Mouse (Mus musculus): ENCODE data around the gene B3gat1. TPM values are rescaled to one million over a fixed set of nuclear protein-coding genes. Genes with fewer than 3 reads are reported as not detected.

Gene B3gat1
- polyA plus RNA-seq, 1 experiment = not detected

GRCm38 (mm10) chr9:26694656-26695055 is 38.9 kb upstream of the B3gat1 start:
- no peaks in the 10 kb centered on the region for H3K79me2 ChIP-seq (ENCODE audit: control insufficient read depth, insufficient read depth)
- no peaks in the 10 kb centered on the region for H3K36me3 ChIP-seq (ENCODE audit: control insufficient read depth, insufficient read depth)
- H3K27me3 ChIP-seq (ENCODE audit: control insufficient read depth, insufficient read depth, insufficient read length) = no peaks in the 10 kb centered on the region
- H3ac ChIP-seq (ENCODE audit: control insufficient read depth, insufficient read length) = no peak overlapping the region
- H3K4me3 ChIP-seq = no peak overlapping the region
- no peak overlapping the region for H3K4me2 ChIP-seq (ENCODE audit: low read depth)
- TF ChIP-seq MYOG (IDR thresholded peaks at IDR 0.05; ENCODE audit: control insufficient read depth in 1 of 3, insufficient read depth in 1 of 3, insufficient read length in 2 of 3, low read depth in 2 of 3) = no peak
- TF ChIP-seq MAX (IDR thresholded peaks at IDR 0.05; ENCODE audit: low read depth) = no peak
- TF ChIP-seq CEBPB (IDR thresholded peaks at IDR 0.05; ENCODE audit: insufficient read depth, poor library complexity, severe bottlenecking) = no peak
- TF ChIP-seq E2F4 (IDR thresholded peaks at IDR 0.05; ENCODE audit: insufficient read depth) = no peak

- Histone ChIP-seq H3K4me3 (no peak overlapping the region), H3K27me3 (ENCODE audit: control insufficient read depth, insufficient read depth, insufficient read length) (no peaks in the 10 kb centered on the region), H3K4me2 (ENCODE audit: low read depth) (no peak overlapping the region), H3K79me2 (ENCODE audit: control insufficient read depth, insufficient read depth) (no peaks in the 10 kb centered on the region), H3ac (ENCODE audit: control insufficient read depth, insufficient read length) (no peak overlapping the region), H3K36me3 (ENCODE audit: control insufficient read depth, insufficient read depth) (no peaks in the 10 kb centered on the region)
- TF ChIP-seq MAX (IDR thresholded peaks at IDR 0.05; ENCODE audit: low read depth) (no peak), USF1 (IDR thresholded peaks at IDR 0.05; ENCODE audit: low read depth) (no peak), MYOD1 (IDR thresholded peaks at IDR 0.05; ENCODE audit: control insufficient read depth in 1 of 3, insufficient read length in 2 of 3, low read depth in 2 of 3) (no peak), TCF12 (IDR thresholded peaks at IDR 0.05; ENCODE audit: insufficient read depth, poor library complexity, severe bottlenecking) (no peak), POLR2AphosphoS2 (IDR thresholded peaks at IDR 0.05; ENCODE audit: insufficient read length, low read depth) (no peak), REST (IDR thresholded peaks at IDR 0.05; ENCODE audit: insufficient read depth, insufficient read length) (no peak), MYOG (IDR thresholded peaks at IDR 0.05; ENCODE audit: control insufficient read depth in 1 of 3, insufficient read depth in 1 of 3, insufficient read length in 2 of 3, low read depth in 2 of 3) (no peak), E2F4 (IDR thresholded peaks at IDR 0.05; ENCODE audit: insufficient read depth) (no peak), CEBPB (IDR thresholded peaks at IDR 0.05; ENCODE audit: insufficient read depth, poor library complexity, severe bottlenecking) (no peak), POLR2A (IDR thresholded peaks at IDR 0.05; ENCODE audit: insufficient read length, low read depth) (no peak), TCF3 (IDR thresholded peaks at IDR 0.05; ENCODE audit: insufficient read length, low read depth) (no peak), SRF (IDR thresholded peaks at IDR 0.05; ENCODE audit: control insufficient read depth, insufficient read length, low read depth) (no peak)
Observed at GRCm38 (mm10) chr9:26695178-26695577, 38.4 kb upstream of the B3gat1 start.

- Histone ChIP-seq H3K36me3 (ENCODE audit: control insufficient read depth, insufficient read depth) (no peaks in the 10 kb centered on the region), H3K4me2 (ENCODE audit: low read depth) (no peak overlapping the region)
Observed at GRCm38 (mm10) chr9:26698286-26698685, 35.2 kb upstream of the B3gat1 start.

GRCm38 (mm10) chr9:26700329-26700728 is 33.2 kb upstream of the B3gat1 start:
- H3K4me3 ChIP-seq = no peak overlapping the region
- no peaks in the 10 kb centered on the region for H3K27me3 ChIP-seq (ENCODE audit: control insufficient read depth, insufficient read depth, insufficient read length)
- no peaks in the 10 kb centered on the region for H3K36me3 ChIP-seq (ENCODE audit: control insufficient read depth, insufficient read depth)
- no peak overlapping the region for H3ac ChIP-seq (ENCODE audit: control insufficient read depth, insufficient read length)
- H3K4me2 ChIP-seq (ENCODE audit: low read depth) = no peak overlapping the region
- no peaks in the 10 kb centered on the region for H3K79me2 ChIP-seq (ENCODE audit: control insufficient read depth, insufficient read depth)
- TF ChIP-seq TCF3 (IDR thresholded peaks at IDR 0.05; ENCODE audit: insufficient read length, low read depth) (no peak), MYOG (IDR thresholded peaks at IDR 0.05; ENCODE audit: control insufficient read depth in 1 of 3, insufficient read depth in 1 of 3, insufficient read length in 2 of 3, low read depth in 2 of 3) (no peak), POLR2AphosphoS2 (IDR thresholded peaks at IDR 0.05; ENCODE audit: insufficient read length, low read depth) (no peak), MAX (IDR thresholded peaks at IDR 0.05; ENCODE audit: low read depth) (no peak), E2F4 (IDR thresholded peaks at IDR 0.05; ENCODE audit: insufficient read depth) (no peak), CEBPB (IDR thresholded peaks at IDR 0.05; ENCODE audit: insufficient read depth, poor library complexity, severe bottlenecking) (no peak), SRF (IDR thresholded peaks at IDR 0.05; ENCODE audit: control insufficient read depth, insufficient read length, low read depth) (no peak)

More at GRCm38 (mm10) chr9:26698286-26698685, 35.2 kb upstream of the B3gat1 start:
- H3K4me3 ChIP-seq = no peak overlapping the region
- no peaks in the 10 kb centered on the region for H3K27me3 ChIP-seq (ENCODE audit: control insufficient read depth, insufficient read depth, insufficient read length)
- H3ac ChIP-seq (ENCODE audit: control insufficient read depth, insufficient read length) = no peak overlapping the region
- no peaks in the 10 kb centered on the region for H3K79me2 ChIP-seq (ENCODE audit: control insufficient read depth, insufficient read depth)
- no peak for TF ChIP-seq MYOD1 (IDR thresholded peaks at IDR 0.05; ENCODE audit: control insufficient read depth in 1 of 3, insufficient read length in 2 of 3, low read depth in 2 of 3)
- no peak for TF ChIP-seq CEBPB (IDR thresholded peaks at IDR 0.05; ENCODE audit: insufficient read depth, poor library complexity, severe bottlenecking)
- no peak for TF ChIP-seq REST (IDR thresholded peaks at IDR 0.05; ENCODE audit: insufficient read depth, insufficient read length)
- no peak for TF ChIP-seq TCF12 (IDR thresholded peaks at IDR 0.05; ENCODE audit: insufficient read depth, poor library complexity, severe bottlenecking)
- no peak for TF ChIP-seq SRF (IDR thresholded peaks at IDR 0.05; ENCODE audit: control insufficient read depth, insufficient read length, low read depth)
- no peak for TF ChIP-seq MAX (IDR thresholded peaks at IDR 0.05; ENCODE audit: low read depth)
- no peak for TF ChIP-seq TCF3 (IDR thresholded peaks at IDR 0.05; ENCODE audit: insufficient read length, low read depth)
- TF ChIP-seq POLR2AphosphoS2 (IDR thresholded peaks at IDR 0.05; ENCODE audit: insufficient read length, low read depth) = no peak
- TF ChIP-seq MYOG (IDR thresholded peaks at IDR 0.05; ENCODE audit: control insufficient read depth in 1 of 3, insufficient read depth in 1 of 3, insufficient read length in 2 of 3, low read depth in 2 of 3) = no peak
- no peak for TF ChIP-seq POLR2A (IDR thresholded peaks at IDR 0.05; ENCODE audit: insufficient read length, low read depth)
- no peak for TF ChIP-seq E2F4 (IDR thresholded peaks at IDR 0.05; ENCODE audit: insufficient read depth)
- TF ChIP-seq USF1 (IDR thresholded peaks at IDR 0.05; ENCODE audit: low read depth) = no peak

GRCm38 (mm10) chr9:26718388-26718787 is 15.1 kb upstream of the B3gat1 start:
- Histone ChIP-seq H3ac (ENCODE audit: control insufficient read depth, insufficient read length) (no peak overlapping the region), H3K4me2 (ENCODE audit: low read depth) (no peak overlapping the region), H3K4me3 (no peak overlapping the region), H3K27me3 (ENCODE audit: control insufficient read depth, insufficient read depth, insufficient read length) (no peaks in the 10 kb centered on the region), H3K36me3 (ENCODE audit: control insufficient read depth, insufficient read depth) (no peaks in the 10 kb centered on the region), H3K79me2 (ENCODE audit: control insufficient read depth, insufficient read depth) (no peaks in the 10 kb centered on the region)
- TF ChIP-seq SRF (IDR thresholded peaks at IDR 0.05; ENCODE audit: control insufficient read depth, insufficient read length, low read depth) (no peak), POLR2A (IDR thresholded peaks at IDR 0.05; ENCODE audit: insufficient read length, low read depth) (no peak)

Data from myocyte (in vitro differentiated cells).